Mouse (Mus musculus): Measurements from ENCODE around the gene Hspbap1.
A peak's percentile ranks its signal among the peaks of the same experiment; 100 is the strongest.

Hspbap1 gene

GRCm38 (mm10) chr16:35769878-35770657, at the start of gene Hspbap1:
TSS of gene Hspbap1 (plus strand) at chr16:35770375.
- DNase-seq (ENCODE audit: low spot score), result peak; percentile 91

GRCm38 (mm10) chr16:35724561-35724960, 45.6 kb upstream of the Hspbap1 start:
- no peak for DNase-seq (ENCODE audit: low spot score)

- no peak for DNase-seq (ENCODE audit: low spot score)
These were observed 43.6 kb upstream of the Hspbap1 start for GRCm38 (mm10) chr16:35726601-35727000.

GRCm38 (mm10) chr16:35729151-35729738, 40.9 kb upstream of the Hspbap1 start:
- no peak for DNase-seq (ENCODE audit: low spot score)

GRCm38 (mm10) chr16:35732096-35732495, 38.1 kb upstream of the Hspbap1 start:
- no peak for DNase-seq (ENCODE audit: low spot score)

- peak; percentile 71 for DNase-seq (ENCODE audit: low spot score)
These were observed 36.1 kb upstream of the Hspbap1 start for GRCm38 (mm10) chr16:35734038-35734437.

- no peak for DNase-seq (ENCODE audit: low spot score)
These were observed 31.9 kb upstream of the Hspbap1 start for GRCm38 (mm10) chr16:35738096-35738767.

GRCm38 (mm10) chr16:35739548-35739947, 30.6 kb upstream of the Hspbap1 start:
- no peak for DNase-seq (ENCODE audit: low spot score)

GRCm38 (mm10) chr16:35740357-35740756, 29.8 kb upstream of the Hspbap1 start:
- no peak for DNase-seq (ENCODE audit: low spot score)

- no peak for DNase-seq (ENCODE audit: low spot score)
These were observed 29.2 kb upstream of the Hspbap1 start for GRCm38 (mm10) chr16:35740943-35741342.

- no peak for DNase-seq (ENCODE audit: low spot score)
These were observed 28.6 kb upstream of the Hspbap1 start for GRCm38 (mm10) chr16:35741621-35742020.

GRCm38 (mm10) chr16:35742251-35742937, 27.8 kb upstream of the Hspbap1 start:
- DNase-seq (ENCODE audit: low spot score), result no peak

- no peak for DNase-seq (ENCODE audit: low spot score)
These were observed 22.5 kb upstream of the Hspbap1 start for GRCm38 (mm10) chr16:35747417-35748236.

GRCm38 (mm10) chr16:35748237-35748603, 22.0 kb upstream of the Hspbap1 start:
- no peak for DNase-seq (ENCODE audit: low spot score)

- DNase-seq (ENCODE audit: low spot score), result no peak
These were observed 20.8 kb upstream of the Hspbap1 start for GRCm38 (mm10) chr16:35749385-35749784.

GRCm38 (mm10) chr16:35751841-35752240, 18.3 kb upstream of the Hspbap1 start:
- DNase-seq (ENCODE audit: low spot score), result no peak

GRCm38 (mm10) chr16:35753926-35754325, 16.2 kb upstream of the Hspbap1 start:
- no peak for DNase-seq (ENCODE audit: low spot score)

- no peak for DNase-seq (ENCODE audit: low spot score)
These were observed 14.5 kb upstream of the Hspbap1 start for GRCm38 (mm10) chr16:35755502-35756334.

GRCm38 (mm10) chr16:35756697-35757096, 13.5 kb upstream of the Hspbap1 start:
- DNase-seq (ENCODE audit: low spot score), result no peak

GRCm38 (mm10) chr16:35759401-35759800, 10.8 kb upstream of the Hspbap1 start:
- DNase-seq (ENCODE audit: low spot score), result no peak

All from spleen, adult 12 weeks (tissue).